Mouse (Mus musculus) MEL (cell line): ENCODE data around the gene Efna4. TPM values are rescaled to one million over a fixed set of nuclear protein-coding genes. Genes with fewer than 3 reads are reported as not detected.

Source experiments
- DNase-seq: peaks from one replicate; pipeline ENCODE4 v3.0.0; 2011; ENCODE audit warnings: low read depth, low spot score
- H3K27ac ChIP-seq: 2 replicates; pipeline ENCODE4 v1.5.1; 2012; ENCODE audit warnings: low read depth, mild to moderate bottlenecking, control low read depth, low read length, moderate library complexity; ENCODE audit not compliant: control insufficient read depth
- H3K27me3 ChIP-seq, 2 experiments: fragments of 150-350 bp in 1 of 2; sonication (generic) in 1 of 2; 2 replicates each; pipeline ENCODE4 v1.6.1; 2012; ENCODE audit warnings: low read length in 2 of 2, mild to moderate bottlenecking in 2 of 2, improper control_type of control experiment in 1 of 2, moderate library complexity in 1 of 2; ENCODE audit not compliant: insufficient read depth in 2 of 2, control insufficient read depth in 1 of 2
- H3K36me3 ChIP-seq, 2 experiments: 2 replicates each; pipeline ENCODE4 v1.6.1; 2012 to 2014; ENCODE audit warnings: low read length in 2 of 2, improper control_type of control experiment in 1 of 2, inconsistent platforms in 1 of 2, mild to moderate bottlenecking in 1 of 2; ENCODE audit not compliant: insufficient read depth in 2 of 2, control insufficient read depth in 1 of 2
- H3K4me1 ChIP-seq, 2 experiments: fragments of 150-350 bp in 1 of 2; sonication (generic) in 1 of 2; 2 replicates each; pipeline ENCODE4 v1.6.1; 2012; ENCODE audit warnings: low read length in 2 of 2, improper control_type of control experiment in 1 of 2, mild to moderate bottlenecking in 1 of 2; ENCODE audit not compliant: insufficient read depth in 2 of 2, control insufficient read depth in 1 of 2
- H3K4me3 ChIP-seq, 2 experiments: fragments of 150-350 bp in 1 of 2; sonication (generic) in 1 of 2; 2 replicates each; pipeline ENCODE4 v1.5.1; 2012; ENCODE audit warnings: low read depth in 2 of 2, low read length in 2 of 2, mild to moderate bottlenecking in 2 of 2, moderate library complexity in 2 of 2, control low read depth in 1 of 2, improper control_type of control experiment in 1 of 2; ENCODE audit not compliant: control insufficient read depth in 1 of 2, insufficient read depth in 1 of 2
- H3K79me2 ChIP-seq: 2 replicates; pipeline ENCODE4 v1.6.1; 2012; ENCODE audit warnings: mild to moderate bottlenecking, low read length, moderate library complexity; ENCODE audit not compliant: control insufficient read depth, poor library complexity, insufficient read depth
- H3K9ac ChIP-seq: 2 replicates; pipeline ENCODE4 v1.6.1; 2012; ENCODE audit warnings: low read depth, mild to moderate bottlenecking, control low read depth, low read length, moderate library complexity; ENCODE audit not compliant: control insufficient read depth, poor library complexity, severe bottlenecking
- H3K9me3 ChIP-seq: fragments of 150-350 bp; sonication (generic); replicated peaks from 2 replicates; pipeline ENCODE4 v1.6.1; 2012; ENCODE audit warnings: mild to moderate bottlenecking, low read length, improper control_type of control experiment, moderate library complexity; ENCODE audit not compliant: insufficient read depth
- E2F4 ChIP-seq: IDR thresholded peaks from 2 replicates; pipeline ENCODE4 v1.6.1; 2011; ENCODE audit warnings: low read depth, low read length, improper control_type of control experiment, borderline replicate concordance
- ELF1 ChIP-seq: IDR thresholded peaks from 2 replicates; pipeline ENCODE4 v1.6.1; 2014; ENCODE audit warnings: low read depth, mild to moderate bottlenecking, inconsistent platforms, low read length, improper control_type of control experiment, moderate library complexity
- EP300 ChIP-seq, 2 experiments: IDR thresholded peaks; 2 replicates each; pipeline ENCODE4 v1.6.1; 2011; ENCODE audit warnings: improper control_type of control experiment in 2 of 2, low read length in 2 of 2, low read depth in 1 of 2, mild to moderate bottlenecking in 1 of 2
- ETS1 ChIP-seq: IDR thresholded peaks from 2 replicates; pipeline ENCODE4 v1.6.1; 2012; ENCODE audit warnings: low read depth, mild to moderate bottlenecking, inconsistent platforms, low read length, improper control_type of control experiment, moderate library complexity
- GABPA ChIP-seq: IDR thresholded peaks from 2 replicates; pipeline ENCODE4 v1.6.1; 2012; ENCODE audit warnings: low read depth, mild to moderate bottlenecking, inconsistent platforms, low read length, improper control_type of control experiment, moderate library complexity
- GATA1 ChIP-seq: IDR thresholded peaks from 2 replicates; pipeline ENCODE4 v1.6.1; 2011; ENCODE audit warnings: low read depth, low read length, improper control_type of control experiment
- KAT2A ChIP-seq: conservative IDR thresholded peaks from 2 replicates; pipeline ENCODE4 v1.6.1; 2012; ENCODE audit warnings: low read depth, low read length, improper control_type of control experiment, inconsistent platforms
- MAFK ChIP-seq: IDR thresholded peaks from 2 replicates; pipeline ENCODE4 v1.6.1; 2011; ENCODE audit warnings: low read depth, mild to moderate bottlenecking, low read length, improper control_type of control experiment, borderline replicate concordance
- MAX ChIP-seq: IDR thresholded peaks from 2 replicates; pipeline ENCODE4 v1.6.1; 2011; ENCODE audit warnings: low read length, improper control_type of control experiment
- MXI1 ChIP-seq: IDR thresholded peaks from 2 replicates; pipeline ENCODE4 v1.6.1; 2011; ENCODE audit warnings: mild to moderate bottlenecking, low read depth, low read length, improper control_type of control experiment
- MYB ChIP-seq: IDR thresholded peaks from 2 replicates; pipeline ENCODE4 v1.6.1; 2011; ENCODE audit warnings: mild to moderate bottlenecking, low read depth, low read length, improper control_type of control experiment
- MYC ChIP-seq: IDR thresholded peaks from 2 replicates; pipeline ENCODE4 v1.6.1; 2011; ENCODE audit warnings: low read depth, mild to moderate bottlenecking, low read length, improper control_type of control experiment, moderate library complexity
- NRF1 ChIP-seq: IDR thresholded peaks from 2 replicates; pipeline ENCODE4 v1.6.1; 2014; ENCODE audit warnings: low read depth, mild to moderate bottlenecking, inconsistent platforms, low read length, improper control_type of control experiment, moderate library complexity; ENCODE audit not compliant: poor library complexity, insufficient read depth, severe bottlenecking
- POLR2A ChIP-seq, 2 experiments: IDR thresholded peaks; 2 replicates each; pipeline ENCODE4 v1.6.1; 2011 to 2012; ENCODE audit warnings: low read length in 2 of 2, mild to moderate bottlenecking in 2 of 2, control low read depth in 1 of 2, improper control_type of control experiment in 1 of 2, low read depth in 1 of 2, moderate library complexity in 1 of 2; ENCODE audit not compliant: control insufficient read depth in 1 of 2, insufficient read depth in 1 of 2, poor library complexity in 1 of 2
- POLR2AphosphoS2 ChIP-seq: IDR thresholded peaks from 2 replicates; pipeline ENCODE4 v1.6.1; 2011; ENCODE audit warnings: low read length, improper control_type of control experiment
- POLR2AphosphoS5 ChIP-seq: IDR thresholded peaks from 2 replicates; pipeline ENCODE4 v1.6.1; 2012; ENCODE audit warnings: low read depth, borderline replicate concordance, mild to moderate bottlenecking, inconsistent platforms, low read length, moderate library complexity, mixed read lengths
- RAD21 ChIP-seq: IDR thresholded peaks from 2 replicates; pipeline ENCODE4 v1.6.1; 2011; ENCODE audit warnings: mild to moderate bottlenecking, low read depth, low read length, improper control_type of control experiment
- RCOR1 ChIP-seq: IDR thresholded peaks from 2 replicates; pipeline ENCODE4 v1.6.1; 2012; ENCODE audit warnings: low read depth, mild to moderate bottlenecking, inconsistent platforms, low read length, improper control_type of control experiment
- SIN3A ChIP-seq: IDR thresholded peaks from 2 replicates; pipeline ENCODE4 v1.6.1; 2012; ENCODE audit warnings: low read length, improper control_type of control experiment, inconsistent platforms
- SMC3 ChIP-seq: IDR thresholded peaks from 2 replicates; pipeline ENCODE4 v1.6.1; 2011; ENCODE audit warnings: low read depth, low read length, improper control_type of control experiment
- TAL1 ChIP-seq: IDR thresholded peaks from 2 replicates; pipeline ENCODE4 v1.6.1; 2012; ENCODE audit warnings: mild to moderate bottlenecking, inconsistent platforms, low read length, moderate library complexity, mixed read lengths
- TCF12 ChIP-seq: IDR thresholded peaks from 2 replicates; pipeline ENCODE4 v1.6.1; 2014; ENCODE audit warnings: low read depth, mild to moderate bottlenecking, inconsistent platforms, low read length, improper control_type of control experiment, moderate library complexity
- USF1 ChIP-seq: IDR thresholded peaks from 2 replicates; pipeline ENCODE4 v1.6.1; 2014; ENCODE audit warnings: low read depth, mild to moderate bottlenecking, inconsistent platforms, low read length, improper control_type of control experiment, moderate library complexity
- ZKSCAN1 ChIP-seq: IDR thresholded peaks from 2 replicates; pipeline ENCODE4 v1.6.1; 2012; ENCODE audit warnings: low read depth, mild to moderate bottlenecking, inconsistent platforms, low read length, improper control_type of control experiment, moderate library complexity
- ZMIZ1 ChIP-seq: IDR thresholded peaks from 2 replicates; pipeline ENCODE4 v1.6.1; 2012; ENCODE audit warnings: low read depth, mild to moderate bottlenecking, inconsistent platforms, low read length, improper control_type of control experiment, moderate library complexity
- polyA plus RNA-seq, 2 experiments: library from polyadenylated mRNA; stranded (reverse) in 1 of 2; unstranded in 1 of 2; fragments of >175 nt in 1 of 2; fragments of >200 nt in 1 of 2; gene quantifications; 2 replicates each; pipeline versions ENCODE4 v1.2.1 to v1.2.4; 2012; ENCODE audit warnings: low replicate concordance in 2 of 2, low read depth in 1 of 2; ENCODE audit not compliant: insufficient read length in 2 of 2, insufficient read depth in 1 of 2, missing spikeins in 1 of 2
- total RNA-seq: library from RNA; depleted of rRNA; stranded (reverse); fragments of 300-350 nt; gene quantifications from 2 replicates; pipeline ENCODE4 v1.2.3, GENCODE M21; 2012

Gene Efna4
- total and polyA plus RNA-seq, 3 experiments, result 1.9 to 4.5 TPM; not detected in 1

DNA sequence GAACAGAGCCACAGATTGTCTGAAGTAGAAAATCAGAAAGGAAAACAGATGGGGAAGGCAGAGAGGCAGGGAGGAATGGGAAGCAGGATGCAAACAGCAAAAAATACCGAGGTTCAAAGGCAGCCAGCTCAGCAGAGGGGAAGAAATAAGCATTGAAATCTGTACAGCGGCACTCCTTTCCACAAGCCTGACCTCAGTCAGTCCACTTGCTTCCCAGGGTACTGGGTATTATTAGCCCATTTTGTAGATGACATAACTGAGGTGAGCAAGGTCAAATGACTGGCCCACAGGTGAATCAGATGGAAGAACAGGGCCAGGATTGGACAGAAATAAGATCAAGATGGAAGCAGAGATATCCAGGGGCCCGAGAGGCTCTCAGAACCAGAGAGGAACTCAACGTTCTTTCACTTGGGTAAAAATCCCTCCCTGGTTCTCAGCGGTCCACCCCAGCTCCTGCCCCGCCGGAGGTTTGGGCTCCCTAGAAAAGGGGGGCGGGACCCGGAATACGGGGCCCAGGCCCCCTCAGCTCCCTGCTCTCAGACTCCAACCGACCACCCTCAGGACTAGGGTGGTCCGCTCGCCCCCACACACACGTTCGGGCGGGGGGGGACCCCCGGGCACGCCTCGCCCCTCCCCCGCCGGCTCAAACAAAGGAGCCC lies 637 bp downstream of the Efna4 start:
- no peaks in the 10 kb centered on the region for H3K9me3 ChIP-seq
- H3K27me3 ChIP-seq, result no peaks in the 10 kb centered on the region
- H3K79me2 ChIP-seq, result no peaks in the 10 kb centered on the region; the same call in 1 of the 2 replicates
- H3K36me3 ChIP-seq, result peaks cover 0 to 8% of the 10 kb centered on the region in 2 experiments; a peak in 2 of 4 replicates
- peak overlapping the region; percentile 71 for H3K9ac ChIP-seq
- H3K4me1 ChIP-seq, result peaks cover 4 to 11% of the 10 kb centered on the region in 2 experiments
- peak overlapping the region; percentile 70 to 94 for H3K4me3 ChIP-seq
- DNase-seq, result peak; percentile 30
- TF ChIP-seq USF1 (0 out of 2 replicates have a peak, but pooled peaks have one; percentile 2), MAFK (no peak), MYB (no peak), POLR2AphosphoS5 (no peak), GATA1 (0 out of 2 replicates have a peak, but pooled peaks have one; percentile 38)
- no peak overlapping the region for H3K27ac ChIP-seq

DNA sequence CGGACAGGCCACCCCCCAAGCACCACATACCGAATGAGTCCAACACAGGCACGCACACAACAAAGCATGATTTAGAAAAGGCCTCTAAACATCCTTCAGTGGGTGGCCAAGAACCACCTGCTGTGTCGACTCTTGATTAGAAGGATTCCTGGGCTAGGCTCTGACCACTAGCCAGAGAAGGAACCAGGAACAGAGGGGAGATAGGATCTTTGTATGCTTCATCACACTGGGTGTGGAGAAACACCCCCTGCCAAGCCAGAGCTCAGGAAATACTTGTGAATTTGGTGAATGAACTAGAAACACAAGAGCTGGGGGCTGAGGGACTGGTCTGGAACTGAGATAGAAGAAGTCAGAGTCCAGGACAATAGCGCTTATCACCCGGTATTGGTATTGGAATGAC lies 1.3 kb downstream of the Efna4 start:
- Histone ChIP-seq H3K27ac (no peak overlapping the region), H3K9me3 (no peaks in the 10 kb centered on the region), H3K4me3 (no peak overlapping the region), H3K27me3 (no peaks in the 10 kb centered on the region), H3K4me1 (peaks cover 4 to 15% of the 10 kb centered on the region in 2 experiments), H3K36me3 (peaks cover 0 to 8% of the 10 kb centered on the region in 2 experiments; a peak in 2 of 4 replicates), H3K79me2 (no peaks in the 10 kb centered on the region; the same call in 1 of the 2 replicates), H3K9ac (no peak overlapping the region)
- TF ChIP-seq RAD21, result no peak
- TF ChIP-seq E2F4, result no peak
- TF ChIP-seq SMC3, result no peak
- TF ChIP-seq GABPA, result no peak
- TF ChIP-seq ZKSCAN1, result no peak
- no peak for TF ChIP-seq MAFK
- TF ChIP-seq ETS1, result no peak
- TF ChIP-seq TAL1, result no peak
- TF ChIP-seq MXI1, result no peak
- no peak for TF ChIP-seq TCF12
- DNase-seq, result peak; percentile 33

DNA sequence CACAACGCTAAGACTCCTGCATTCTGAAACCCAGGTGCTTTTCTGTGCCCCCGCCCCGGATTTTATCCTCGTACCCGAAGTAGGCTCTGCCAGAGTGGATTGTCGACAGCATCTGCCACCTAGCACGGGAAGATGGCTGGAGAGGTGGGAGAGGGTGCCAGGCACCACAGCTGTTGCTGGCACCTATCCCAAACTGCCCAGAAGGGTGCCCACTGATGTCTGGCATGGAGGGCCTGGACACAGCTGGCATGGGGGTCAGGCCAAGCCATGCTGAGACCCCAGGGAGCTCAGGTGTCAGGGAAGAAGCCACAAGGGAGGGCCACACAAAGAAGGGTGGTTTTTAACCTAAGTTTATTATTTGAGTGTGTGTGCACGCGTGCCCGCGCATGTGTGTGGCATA lies 4.8 kb downstream of the Efna4 start:
- Histone ChIP-seq H3K9ac (no peak overlapping the region), H3K27ac (no peak overlapping the region), H3K27me3 (peaks cover 3 to 5% of the 10 kb centered on the region in 2 experiments; a peak in 2 of 4 replicates), H3K4me3 (no peak overlapping the region), H3K79me2 (no peaks in the 10 kb centered on the region; the same call in 1 of the 2 replicates), H3K4me1 (peaks cover 7 to 23% of the 10 kb centered on the region in 2 experiments), H3K36me3 (peaks cover 0 to 12% of the 10 kb centered on the region in 2 experiments; a peak in 2 of 4 replicates), H3K9me3 (no peaks in the 10 kb centered on the region)
- no peak for DNase-seq
- TF ChIP-seq MYC (no peak), TCF12 (no peak), E2F4 (no peak), SIN3A (no peak), EP300 (IDR thresholded peaks at IDR 0.05; ENCODE audit: low read depth in 1 of 2, low read length in 2 of 2) (no peak), MXI1 (no peak), ELF1 (no peak), KAT2A (no peak), ZMIZ1 (no peak), MAX (no peak), ETS1 (no peak), RCOR1 (no peak), MYB (no peak), POLR2A (IDR thresholded peaks at IDR 0.05; ENCODE audit: control insufficient read depth in 1 of 2, insufficient read depth in 1 of 2, low read depth in 1 of 2, low read length in 2 of 2, poor library complexity in 1 of 2) (no peak), NRF1 (no peak), TAL1 (no peak), POLR2AphosphoS2 (no peak)
